Mouse (Mus musculus): ENCODE measurements around the gene Nectin1. TPM values are rescaled to one million over a fixed set of nuclear protein-coding genes. Genes with fewer than 3 reads are reported as not detected.

Gene Nectin1
- polyA plus RNA-seq, 1 experiment from 2014 or later: 4.7 TPM

DNA sequence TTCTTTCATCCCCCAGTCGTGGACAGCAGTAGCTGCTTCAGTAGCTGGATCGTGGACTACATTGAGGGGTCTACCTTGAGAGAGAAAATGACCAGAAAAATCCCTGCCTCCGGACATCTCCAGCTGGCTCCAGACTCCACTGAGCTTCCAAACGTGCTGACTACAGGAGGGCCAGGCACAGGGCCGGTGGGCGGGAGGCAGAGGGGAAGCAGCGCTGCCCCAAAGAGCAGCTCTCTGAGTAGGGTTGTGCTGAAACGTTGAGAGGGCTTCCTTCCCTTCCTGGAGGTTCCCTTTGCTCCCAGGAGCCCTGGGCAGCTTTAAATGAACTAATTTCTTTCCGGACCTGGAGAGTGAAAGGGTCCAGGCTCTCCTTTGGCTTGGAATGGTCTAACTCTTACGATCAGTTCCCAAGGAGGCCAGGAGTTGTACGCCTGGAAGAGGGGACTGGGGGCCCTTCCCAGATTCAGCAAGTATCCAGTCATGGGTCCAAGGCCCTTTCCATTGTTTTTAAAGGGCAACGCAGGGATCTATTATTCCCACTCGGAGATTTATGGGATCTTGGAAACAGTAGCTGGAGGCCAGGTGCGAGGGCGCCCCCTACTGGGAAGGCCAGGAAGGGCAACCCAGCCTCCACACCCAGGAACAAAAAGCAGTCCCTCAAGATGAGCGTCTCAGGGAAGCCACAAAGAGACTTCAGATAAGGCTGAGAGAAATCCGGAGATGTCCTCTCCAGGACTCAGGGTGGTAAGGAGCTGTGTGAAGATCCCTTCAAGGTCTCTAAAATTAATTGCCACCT lies 102.1 kb downstream of the Nectin1 start:
- no peak overlapping the region for H3K4me2 ChIP-seq (replicated peaks; ENCODE audit: low read depth)
- H3K9me3 ChIP-seq (ENCODE audit: control insufficient read depth): no peaks in the 10 kb centered on the region
- TF ChIP-seq CTCF (IDR thresholded peaks at IDR 0.05; ENCODE audit: low read depth): peak; percentile 83
- no peak for ATAC-seq
- no peak overlapping the region for H3K27ac ChIP-seq (ENCODE audit: low read depth, low read length)
- no peak overlapping the region for H3K4me3 ChIP-seq (ENCODE audit: low read depth, low read length)
- H3K9ac ChIP-seq (ENCODE audit: low read depth, low read length): no peak overlapping the region
- H3K36me3 ChIP-seq (ENCODE audit: control insufficient read depth, insufficient read depth): no peaks in the 10 kb centered on the region
- no peaks in the 10 kb centered on the region for H3K4me1 ChIP-seq (replicated peaks; ENCODE audit: control insufficient read depth, insufficient read depth, low read length)
- H3K27me3 ChIP-seq (replicated peaks; ENCODE audit: control insufficient read depth, insufficient read depth, low read length): no peaks in the 10 kb centered on the region; the same call in 1 of the 2 replicates
- 15% methylated on average over 17 of the region's 17 CpGs for WGBS

DNA sequence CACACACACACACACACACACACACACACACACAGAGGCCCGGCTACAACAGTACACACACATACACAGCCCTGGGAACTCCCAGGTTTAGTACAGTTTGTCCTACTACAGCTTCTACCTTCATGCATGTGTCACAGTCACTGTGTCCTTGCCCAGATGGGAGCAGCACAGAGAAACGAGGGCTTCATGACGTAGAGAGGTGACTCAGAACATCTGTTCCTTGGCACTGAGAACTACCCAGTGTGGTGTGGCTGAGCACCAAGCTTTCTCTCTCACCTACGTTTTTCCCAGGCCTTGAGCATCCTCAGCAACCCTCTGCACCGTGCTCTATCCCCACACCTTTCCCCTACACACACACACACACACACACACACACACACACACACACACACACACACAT lies 104.1 kb downstream of the Nectin1 start:
- H3K4me2 ChIP-seq (replicated peaks; ENCODE audit: low read depth): no peak overlapping the region
- no peaks in the 10 kb centered on the region; the same call in 1 of the 2 replicates for H3K27me3 ChIP-seq (replicated peaks; ENCODE audit: control insufficient read depth, insufficient read depth, low read length)
- no peaks in the 10 kb centered on the region for H3K9me3 ChIP-seq (ENCODE audit: control insufficient read depth)
- no peak overlapping the region for H3K4me3 ChIP-seq (ENCODE audit: low read depth, low read length)
- ATAC-seq: no peak
- WGBS: 55% methylated on average over 5 of the region's 5 CpGs
- no peak overlapping the region for H3K27ac ChIP-seq (ENCODE audit: low read depth, low read length)
- H3K36me3 ChIP-seq (ENCODE audit: control insufficient read depth, insufficient read depth): no peaks in the 10 kb centered on the region
- H3K9ac ChIP-seq (ENCODE audit: low read depth, low read length): no peak overlapping the region
- TF ChIP-seq CTCF (IDR thresholded peaks at IDR 0.05; ENCODE audit: low read depth): no peak
- H3K4me1 ChIP-seq (replicated peaks; ENCODE audit: control insufficient read depth, insufficient read depth, low read length): no peaks in the 10 kb centered on the region

DNA sequence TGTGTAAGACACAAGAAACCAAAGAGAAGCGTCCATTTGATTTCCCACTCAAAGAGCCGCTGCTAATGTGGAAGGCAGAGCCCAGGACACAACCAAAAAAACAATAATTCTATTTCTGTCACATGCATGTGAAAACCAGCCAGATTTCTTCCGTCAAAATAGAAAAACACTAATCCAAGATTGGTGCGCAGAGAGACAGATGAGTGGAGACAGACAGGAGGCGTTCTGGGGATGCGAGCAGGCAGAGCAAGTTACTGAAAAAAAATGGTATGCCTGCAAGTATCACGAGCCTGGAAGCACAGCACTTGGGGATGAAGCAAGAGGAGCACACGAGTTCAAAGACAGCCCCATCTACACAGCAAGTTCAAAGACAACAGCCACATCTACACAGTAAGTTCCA lies 106.5 kb downstream of the Nectin1 start:
- Histone ChIP-seq H3K27me3 (replicated peaks; ENCODE audit: control insufficient read depth, insufficient read depth, low read length) (no peaks in the 10 kb centered on the region; the same call in 1 of the 2 replicates), H3K9me3 (ENCODE audit: control insufficient read depth) (no peaks in the 10 kb centered on the region), H3K27ac (ENCODE audit: low read depth, low read length) (no peak overlapping the region), H3K4me3 (ENCODE audit: low read depth, low read length) (no peak overlapping the region), H3K9ac (ENCODE audit: low read depth, low read length) (no peak overlapping the region), H3K36me3 (ENCODE audit: control insufficient read depth, insufficient read depth) (no peaks in the 10 kb centered on the region), H3K4me1 (replicated peaks; ENCODE audit: control insufficient read depth, insufficient read depth, low read length) (no peaks in the 10 kb centered on the region), H3K4me2 (replicated peaks; ENCODE audit: low read depth) (no peak overlapping the region)
- no peak for TF ChIP-seq CTCF (IDR thresholded peaks at IDR 0.05; ENCODE audit: low read depth)
- WGBS: 72% methylated on average over 8 of the region's 8 CpGs
- ATAC-seq: no peak

DNA sequence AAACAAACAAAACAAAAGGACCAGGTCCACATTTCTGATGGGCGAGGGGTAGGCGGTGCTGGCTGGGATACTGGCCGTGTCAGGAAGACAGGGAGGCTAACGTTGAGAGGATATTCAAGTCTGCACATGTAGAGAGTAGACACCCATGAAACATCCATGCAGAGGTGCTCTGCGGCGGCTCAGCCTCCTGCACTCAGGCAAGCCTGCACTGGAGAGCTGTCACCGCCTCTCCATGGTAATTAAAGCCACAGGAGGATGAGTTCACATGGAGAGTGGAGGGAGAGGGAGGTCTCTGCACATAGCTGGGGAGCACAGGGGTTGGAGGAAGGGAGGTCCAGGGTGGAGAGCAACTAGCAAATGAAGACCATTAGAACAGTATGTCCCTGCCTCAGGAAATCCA lies 107.4 kb downstream of the Nectin1 start:
- no peak for TF ChIP-seq CTCF (IDR thresholded peaks at IDR 0.05; ENCODE audit: low read depth)
- Histone ChIP-seq H3K9ac (ENCODE audit: low read depth, low read length) (no peak overlapping the region), H3K9me3 (ENCODE audit: control insufficient read depth) (no peaks in the 10 kb centered on the region), H3K4me3 (ENCODE audit: low read depth, low read length) (no peak overlapping the region), H3K4me2 (replicated peaks; ENCODE audit: low read depth) (no peak overlapping the region), H3K27ac (ENCODE audit: low read depth, low read length) (no peak overlapping the region), H3K27me3 (replicated peaks; ENCODE audit: control insufficient read depth, insufficient read depth, low read length) (no peaks in the 10 kb centered on the region), H3K4me1 (replicated peaks; ENCODE audit: control insufficient read depth, insufficient read depth, low read length) (no peaks in the 10 kb centered on the region), H3K36me3 (ENCODE audit: control insufficient read depth, insufficient read depth) (no peaks in the 10 kb centered on the region)
- no peak for ATAC-seq
- 72% methylated on average over 7 of the region's 7 CpGs for WGBS

GRCm38 (mm10) chr9:43855887-43856286 lies 112.1 kb downstream of the Nectin1 start:
- no peak overlapping the region for H3K9ac ChIP-seq (ENCODE audit: low read depth, low read length)
- no peak for ATAC-seq
- no peaks in the 10 kb centered on the region for H3K9me3 ChIP-seq (ENCODE audit: control insufficient read depth)
- H3K4me1 ChIP-seq (replicated peaks; ENCODE audit: control insufficient read depth, insufficient read depth, low read length): no peaks in the 10 kb centered on the region
- H3K4me2 ChIP-seq (replicated peaks; ENCODE audit: low read depth): no peak overlapping the region
- no peak overlapping the region for H3K4me3 ChIP-seq (ENCODE audit: low read depth, low read length)
- no peaks in the 10 kb centered on the region for H3K27me3 ChIP-seq (replicated peaks; ENCODE audit: control insufficient read depth, insufficient read depth, low read length)
- no peak overlapping the region for H3K27ac ChIP-seq (ENCODE audit: low read depth, low read length)
- TF ChIP-seq CTCF (IDR thresholded peaks at IDR 0.05; ENCODE audit: low read depth): no peak
- no peaks in the 10 kb centered on the region for H3K36me3 ChIP-seq (ENCODE audit: control insufficient read depth, insufficient read depth)
- 89% methylated on average over 7 of the region's 7 CpGs for WGBS
